Mouse (Mus musculus) frontal cortex, postnatal 14 days (tissue): ENCODE measurements around the gene Dclre1b.
"Not testable (repeated sequence)": the region's sequence is repeated elsewhere in the genome, so short reads cannot be mapped to it uniquely, and the experiment has no call there.

Experiments
- DNase-seq, 2 experiments: peaks; one replicate each; pipeline ENCODE4 v3.0.0; 2022; ENCODE audit warnings: low spot score in 2 of 2

Dclre1b gene

DNA sequence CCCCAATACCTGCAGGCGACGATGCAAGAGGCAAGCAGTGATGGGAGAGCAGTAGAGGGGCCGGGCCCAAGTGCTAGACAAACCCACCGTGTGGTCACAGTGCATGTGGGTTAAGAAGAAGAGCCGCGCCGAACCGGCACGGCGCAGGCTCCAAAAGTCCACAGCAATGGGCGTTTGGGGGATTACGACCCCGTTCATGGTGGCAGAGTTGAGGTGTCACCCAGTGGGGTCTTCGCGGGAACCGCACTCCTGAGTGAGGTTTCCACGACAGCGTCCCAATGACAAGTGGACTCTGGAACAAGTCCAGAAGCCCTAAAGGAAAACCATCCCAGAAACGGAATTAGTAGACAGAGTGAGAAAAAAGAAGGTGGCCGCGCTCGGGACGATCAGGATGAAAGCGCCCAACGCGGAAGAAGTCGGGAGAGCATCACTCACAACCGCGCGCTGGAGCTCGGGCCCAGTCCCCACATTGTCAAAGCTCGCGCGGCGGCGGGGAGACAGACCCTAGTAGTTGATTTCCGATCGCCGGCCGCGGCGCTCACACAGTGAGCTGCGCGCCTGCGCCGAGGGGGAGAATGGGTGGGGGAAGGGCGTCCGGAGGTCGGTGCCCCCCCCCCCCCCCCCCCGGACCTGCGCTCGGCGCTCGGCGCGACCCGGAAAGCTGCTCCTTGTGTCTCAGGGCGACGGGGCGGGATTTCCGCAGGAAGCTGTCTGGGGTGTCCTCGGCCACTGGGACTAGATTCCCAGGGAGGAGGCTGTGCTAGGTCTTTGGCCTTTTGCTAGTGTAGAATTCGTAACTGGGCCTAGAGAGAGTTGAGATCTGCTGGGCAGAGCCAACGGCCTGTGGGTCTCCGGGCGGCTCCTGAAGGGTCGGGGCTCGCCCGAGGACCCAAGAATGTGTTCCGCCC lies at the start of gene Dclre1b, which contains the start of the genes Ap4b1 and Gm43064:
Gene Dclre1b (minus strand): TSS at position 554 of the 908 bp plus-strand sequence.
Gene Ap4b1 (plus strand): TSS at position 630 of the 908 bp plus-strand sequence.
Gene Gm43064 (plus strand): TSS at position 683 of the 908 bp plus-strand sequence.
- peak; percentile 69 to 79 for DNase-seq

DNA sequence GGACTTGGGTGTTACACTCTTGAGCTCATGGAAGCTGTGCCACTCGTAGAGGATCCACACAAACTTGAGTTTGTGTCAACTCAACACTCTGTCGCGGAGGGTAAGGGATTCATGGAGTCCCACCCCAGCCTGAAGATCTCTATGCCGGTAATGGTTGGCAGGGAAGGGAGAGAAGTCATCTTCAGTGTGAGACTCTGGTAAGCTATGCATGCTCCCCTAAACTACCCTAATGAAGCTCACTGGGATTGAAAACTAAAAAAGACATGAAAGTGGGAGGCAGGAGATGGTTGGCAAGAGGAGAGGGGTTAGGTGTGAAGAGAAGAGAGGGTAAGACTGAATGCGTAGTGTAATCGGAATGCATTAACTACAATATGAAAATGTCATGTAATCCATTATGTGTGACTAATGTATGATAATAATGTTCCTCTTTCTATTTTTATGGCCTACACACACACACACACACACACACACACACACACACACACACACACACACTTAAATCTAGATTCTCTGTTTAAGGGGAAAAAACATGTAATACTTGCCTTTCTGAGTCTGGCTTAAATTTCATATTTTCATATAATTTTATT lies 48.8 kb upstream of the Dclre1b start:
- DNase-seq = no peak

DNA sequence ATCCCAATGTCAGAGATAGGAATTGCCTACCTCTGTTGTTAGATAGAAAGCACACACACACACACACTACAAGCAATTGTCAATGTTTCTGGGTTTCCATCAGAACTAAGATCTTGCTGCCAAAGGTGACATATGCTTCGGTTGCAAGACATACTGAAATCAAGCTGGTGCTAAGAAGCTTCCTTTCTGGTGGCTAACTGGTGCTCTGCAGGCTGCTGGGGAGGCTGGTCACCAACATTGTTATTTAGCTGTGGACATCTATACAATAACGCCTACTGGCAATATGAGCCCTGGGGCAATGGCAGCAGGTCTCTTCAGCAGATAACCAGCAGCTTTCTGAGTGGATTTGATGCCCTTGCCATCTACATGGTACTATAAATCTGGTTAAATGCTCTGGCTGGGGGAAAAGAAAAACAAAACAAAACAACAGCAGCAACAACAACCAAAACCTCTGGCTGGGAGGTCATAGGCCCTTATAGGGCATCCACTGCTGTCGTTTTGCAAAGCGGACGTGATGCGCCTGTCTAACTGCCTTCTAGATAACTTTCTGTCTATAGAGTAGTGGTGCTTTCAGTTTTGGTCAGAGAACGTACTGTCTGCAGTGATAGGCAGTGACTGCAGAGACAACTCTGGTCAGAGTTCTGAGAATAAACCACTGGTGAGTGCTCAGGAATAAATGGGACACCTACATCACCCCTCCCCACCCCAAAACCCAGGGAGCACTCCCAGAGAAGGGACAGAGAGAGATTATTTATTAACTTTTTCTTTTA lies 48.0 kb upstream of the Dclre1b start:
- DNase-seq = no peak

DNA sequence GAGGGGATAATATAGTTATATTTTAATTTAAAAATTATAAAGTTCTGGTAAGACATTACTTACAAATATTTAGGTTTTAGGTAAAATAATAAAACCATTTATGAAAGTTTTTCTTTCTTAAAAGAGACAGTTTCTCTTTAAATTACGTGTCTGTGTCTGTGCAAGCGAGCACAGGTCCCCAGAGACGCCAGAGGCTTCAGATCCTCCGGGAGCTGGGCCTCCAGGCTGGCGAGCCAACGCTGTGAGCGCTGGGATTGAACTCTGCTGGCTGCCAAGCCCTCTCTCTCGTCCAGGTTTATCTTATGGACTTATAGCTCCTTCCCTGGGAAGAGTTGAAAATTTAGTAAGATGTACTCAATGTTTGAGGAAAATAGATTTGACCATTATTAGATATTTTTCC lies 44.6 kb upstream of the Dclre1b start:
- no peak for DNase-seq

DNA sequence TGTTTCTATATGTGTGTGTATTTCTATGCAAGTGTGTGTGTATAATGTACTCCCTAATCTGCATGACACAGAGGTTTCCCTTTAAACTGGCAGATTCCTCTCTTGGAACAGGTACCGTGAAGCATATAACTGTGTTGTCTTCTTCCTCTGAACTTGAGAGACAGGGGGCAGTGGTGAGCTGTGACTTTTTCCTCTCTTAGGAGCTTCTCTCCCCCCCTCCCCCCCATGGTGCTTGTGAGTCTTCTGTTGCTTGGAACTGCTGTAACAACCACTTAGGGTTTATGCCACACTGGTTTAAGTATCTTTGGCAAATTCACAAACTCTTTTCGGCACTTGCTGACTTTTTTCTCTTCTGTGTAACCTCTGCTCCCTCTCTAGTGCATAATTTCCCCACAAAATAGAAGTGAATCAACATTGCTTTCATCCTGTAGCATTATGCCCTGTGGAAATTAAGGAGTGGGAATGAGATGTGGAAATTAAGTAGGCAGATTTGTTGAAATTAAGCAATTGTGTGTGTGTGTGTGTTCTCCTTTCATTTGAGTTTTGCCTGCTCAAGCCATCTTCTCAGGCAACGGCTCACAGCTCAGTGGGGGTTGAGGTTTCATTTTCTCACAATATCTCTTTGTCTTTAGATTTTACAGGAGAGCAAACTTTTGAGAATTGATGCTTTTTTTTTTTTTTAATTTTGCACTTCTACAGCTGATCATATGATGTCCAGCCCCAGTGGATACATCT lies 43.5 kb upstream of the Dclre1b start:
- DNase-seq = peak in 1 of 2 experiments; percentile 16

DNA sequence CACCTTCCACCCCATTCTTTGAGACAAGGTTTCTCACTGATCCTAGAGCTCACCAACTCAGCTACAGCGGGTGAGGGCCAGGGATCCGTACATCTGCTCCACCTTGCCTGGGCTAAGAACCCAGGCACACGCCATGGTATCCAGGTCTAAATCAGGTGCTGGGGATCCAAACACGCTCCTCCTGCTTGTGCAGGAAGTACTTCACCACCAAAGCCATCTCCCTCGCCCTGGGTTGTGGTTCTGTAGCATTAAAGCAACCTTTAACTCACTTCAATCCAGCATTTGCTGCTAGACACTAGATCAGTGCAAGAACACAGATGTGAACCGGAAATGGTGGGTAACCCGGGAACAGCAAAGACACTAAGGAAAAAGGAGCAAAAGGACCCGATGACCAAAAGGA lies 42.6 kb upstream of the Dclre1b start:
- DNase-seq = no peak

DNA sequence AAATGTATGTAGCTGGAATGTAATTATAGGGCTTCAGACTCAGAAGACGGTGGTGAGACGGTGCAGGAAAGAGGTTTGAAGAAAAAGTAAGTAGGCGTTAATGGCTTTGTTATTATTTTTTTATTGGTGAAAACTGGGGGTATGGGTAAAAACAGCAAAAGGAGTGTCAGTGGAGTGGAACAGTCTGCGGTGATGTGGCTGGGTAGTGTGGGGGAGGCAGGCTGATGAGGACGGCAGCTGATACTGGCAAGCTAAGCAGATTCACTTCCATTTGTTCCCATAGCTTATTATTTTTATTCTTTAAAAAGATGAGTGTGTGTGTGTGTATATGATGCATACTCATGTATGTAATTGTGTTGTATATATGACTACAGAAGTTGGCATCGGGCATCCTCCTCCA lies 42.2 kb upstream of the Dclre1b start:
- DNase-seq = no peak

DNA sequence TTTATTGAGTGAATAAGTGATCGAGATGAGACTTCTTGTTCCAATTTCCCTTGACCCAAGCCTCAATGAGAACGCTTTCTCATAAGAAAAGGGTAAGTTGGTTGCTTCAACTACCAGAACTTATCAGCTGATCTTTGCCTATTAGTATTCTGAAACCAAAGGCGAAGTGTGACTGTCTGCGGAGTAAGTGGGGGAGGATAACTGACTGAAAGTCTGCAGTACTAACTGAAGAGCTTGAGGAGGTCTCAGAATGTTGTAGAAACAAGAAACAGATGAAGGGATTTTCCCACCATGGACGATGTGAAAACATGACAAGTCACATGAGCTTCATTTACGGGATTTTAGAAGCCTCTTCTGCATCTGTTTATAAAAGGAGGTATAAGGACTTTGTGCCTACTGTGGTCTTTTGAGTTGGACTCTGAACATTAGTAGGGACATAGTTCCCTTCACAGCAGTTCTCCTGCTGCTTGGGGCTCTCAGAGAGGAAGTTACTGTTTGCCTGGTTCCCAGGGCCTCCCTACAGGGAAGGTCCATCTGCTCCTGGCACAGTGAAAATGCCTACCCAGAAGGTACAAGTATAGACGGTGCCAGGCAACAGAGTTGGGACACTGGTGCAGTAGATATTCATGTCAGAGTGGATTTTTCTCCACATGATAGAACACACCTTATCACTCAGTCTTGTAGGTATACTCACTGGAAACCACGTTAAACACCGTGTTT lies 41.6 kb upstream of the Dclre1b start:
- no peak for DNase-seq

DNA sequence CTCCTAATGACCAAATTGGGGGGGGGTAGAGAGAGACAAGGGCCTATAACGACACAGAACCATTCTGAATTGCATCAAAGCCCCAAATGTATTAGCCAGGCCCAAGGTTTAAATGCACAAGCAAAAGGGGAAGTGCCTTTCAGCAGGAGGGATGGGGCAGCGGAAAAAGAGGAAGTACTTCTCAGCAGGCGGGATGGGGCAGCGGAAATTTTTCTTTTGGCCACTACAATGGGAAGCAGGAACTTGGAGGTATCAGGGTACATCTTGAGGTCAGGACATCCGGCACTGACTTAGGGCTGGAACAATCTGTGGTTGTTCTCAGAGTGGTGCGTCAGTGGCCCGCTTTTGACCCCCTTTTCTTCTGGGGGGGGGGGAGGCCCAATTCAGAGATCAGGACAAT lies 31.7 kb upstream of the Dclre1b start:
- not testable (repeated sequence) for DNase-seq

DNA sequence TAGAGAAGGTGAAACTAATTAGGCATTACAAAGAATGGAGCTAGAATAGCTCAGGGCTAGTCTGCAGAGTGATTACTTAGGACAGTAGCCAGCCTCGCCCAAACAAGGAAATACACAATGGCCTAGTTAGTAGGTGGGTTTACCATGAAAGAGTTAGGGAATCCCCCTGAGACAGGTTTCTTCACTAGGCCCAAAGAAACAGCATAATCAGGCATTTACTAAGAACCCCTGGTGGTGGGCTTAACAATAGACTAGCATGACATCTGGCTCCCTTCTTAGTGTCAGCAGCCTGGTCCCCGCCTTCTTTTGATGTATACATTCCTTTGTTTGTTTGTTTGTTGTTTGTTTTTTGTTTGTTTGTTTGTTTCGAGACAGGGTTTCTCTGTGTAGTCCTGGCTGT lies 31.0 kb upstream of the Dclre1b start:
- DNase-seq = not testable (repeated sequence)

DNA sequence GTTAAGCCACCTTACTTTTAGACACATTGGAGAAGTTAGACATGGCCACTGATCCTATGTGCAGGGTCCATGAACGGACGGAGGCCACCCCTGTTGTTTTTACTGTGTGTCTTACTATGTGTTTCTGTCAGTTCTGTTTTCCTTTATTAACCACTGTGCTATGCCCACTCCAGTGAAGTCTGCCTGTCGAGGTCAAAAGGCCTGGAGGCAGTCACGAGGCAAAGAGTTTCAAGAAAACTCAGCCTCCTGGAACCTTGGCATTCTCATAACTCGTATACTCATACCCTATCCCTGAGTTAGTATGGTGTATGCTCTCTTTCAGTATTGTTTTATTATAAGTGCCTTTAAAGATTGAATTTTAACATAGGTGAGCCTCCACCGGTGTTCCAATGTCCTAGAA lies 30.5 kb upstream of the Dclre1b start:
- DNase-seq = no peak

DNA sequence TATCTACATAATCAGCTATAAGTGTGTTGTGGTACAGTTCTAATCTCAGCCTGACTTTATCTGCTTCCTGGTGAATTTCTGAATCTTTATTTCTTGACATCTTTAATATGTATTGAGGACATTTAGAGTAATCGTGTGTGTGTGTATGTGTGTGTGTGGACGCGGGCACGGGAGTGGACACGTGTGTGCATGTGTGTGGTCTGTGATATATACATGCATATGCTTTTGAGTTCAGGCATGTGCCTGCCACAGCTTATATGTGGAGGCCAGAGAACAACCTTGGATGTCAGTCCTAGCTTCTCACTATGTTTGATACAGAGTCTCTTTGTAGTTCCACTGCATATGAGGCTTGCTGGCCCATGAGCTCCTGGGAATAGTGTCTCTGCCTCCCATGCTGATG lies 27.2 kb upstream of the Dclre1b start:
- no peak for DNase-seq

DNA sequence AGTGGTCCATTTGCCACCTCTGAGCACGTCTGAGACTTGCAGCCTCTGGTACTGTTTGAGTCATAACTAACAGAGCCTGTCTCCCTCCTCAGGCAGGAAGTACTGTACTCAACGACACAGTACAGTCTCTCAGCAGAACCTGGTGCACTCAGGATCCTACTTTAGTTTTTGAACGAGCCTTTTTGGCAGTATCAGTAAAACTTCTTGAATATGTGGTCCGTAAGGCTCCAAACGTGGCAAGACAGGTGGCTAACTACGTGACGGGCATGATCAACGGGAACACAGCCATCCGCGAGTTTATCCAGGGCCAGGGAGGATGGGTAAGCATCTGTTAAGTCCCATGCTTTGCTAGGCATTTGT lies 26.7 kb upstream of the Dclre1b start:
- no peak for DNase-seq

DNA sequence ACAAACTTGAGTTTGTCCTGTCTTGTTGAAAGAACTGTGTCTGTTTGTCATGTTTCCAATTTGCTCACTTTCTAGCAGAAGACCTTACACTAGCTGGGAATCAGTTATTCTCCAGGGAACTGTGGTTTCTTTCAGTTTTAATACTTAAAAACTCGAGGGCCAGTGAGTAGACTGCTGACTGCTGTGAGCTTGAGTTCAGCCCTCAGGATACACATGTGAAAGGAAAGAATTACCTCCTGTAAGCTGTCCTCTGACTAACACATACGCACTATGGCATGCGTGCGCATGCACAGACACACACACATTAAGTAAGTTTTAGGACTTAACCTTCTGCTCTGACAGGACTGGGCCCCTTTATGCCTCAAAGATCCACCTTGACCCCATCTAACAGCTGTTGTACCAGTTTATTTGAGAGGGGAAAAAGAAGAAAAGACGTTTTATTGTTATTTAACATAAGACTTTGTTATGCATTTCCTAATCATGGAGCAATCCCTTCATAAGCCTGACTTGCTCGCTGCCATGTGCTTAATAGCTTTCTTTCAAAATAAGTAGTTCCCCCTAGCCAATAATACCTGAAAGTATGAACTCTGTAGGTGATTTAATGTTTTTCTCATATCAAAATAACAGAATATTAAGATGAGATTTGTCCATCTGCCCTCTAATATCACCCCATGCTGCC lies 26.2 kb upstream of the Dclre1b start:
- DNase-seq = no peak

DNA sequence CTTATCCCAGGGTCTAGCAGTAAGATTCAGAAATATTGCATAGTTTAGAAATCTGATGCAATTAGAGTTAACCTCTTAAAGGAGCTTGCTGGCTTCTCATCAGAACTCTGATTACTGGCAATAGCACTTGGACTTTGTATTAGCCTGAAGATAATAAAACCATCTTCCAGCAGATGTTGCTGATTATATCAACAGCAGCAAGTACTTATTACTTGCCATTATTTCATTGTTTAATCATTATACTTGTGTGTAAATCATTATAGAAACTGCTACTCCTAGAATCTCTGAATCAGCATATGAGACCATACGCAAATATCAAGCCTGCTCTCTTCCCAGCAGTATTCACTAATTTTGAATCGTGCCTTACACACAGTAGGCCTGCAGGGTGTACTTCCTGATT lies 24.8 kb upstream of the Dclre1b start:
- DNase-seq = no peak

DNA sequence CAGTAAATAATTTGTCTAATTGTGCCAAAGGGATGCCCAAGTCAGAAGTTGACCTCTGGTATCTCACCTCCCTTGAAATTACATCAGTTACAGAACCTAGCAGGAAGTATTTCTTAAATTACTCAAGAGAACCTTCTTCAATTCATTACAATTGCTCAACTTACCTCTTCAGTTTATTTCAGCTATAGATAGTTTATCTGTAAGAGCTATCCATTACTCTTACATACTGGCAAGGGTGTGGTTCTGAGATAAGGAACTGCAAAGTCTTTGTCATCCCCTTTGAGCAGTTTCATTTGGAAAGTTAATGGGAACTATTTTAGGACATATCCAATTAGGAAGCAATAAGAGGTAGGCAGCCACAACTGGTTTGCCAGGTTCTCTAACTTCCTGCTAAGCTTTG lies 23.2 kb upstream of the Dclre1b start, which contains the start of gene Bcl2l15:
Gene Bcl2l15 (plus strand): TSS at position 176 of the 400 bp plus-strand sequence.
- DNase-seq = no peak

DNA sequence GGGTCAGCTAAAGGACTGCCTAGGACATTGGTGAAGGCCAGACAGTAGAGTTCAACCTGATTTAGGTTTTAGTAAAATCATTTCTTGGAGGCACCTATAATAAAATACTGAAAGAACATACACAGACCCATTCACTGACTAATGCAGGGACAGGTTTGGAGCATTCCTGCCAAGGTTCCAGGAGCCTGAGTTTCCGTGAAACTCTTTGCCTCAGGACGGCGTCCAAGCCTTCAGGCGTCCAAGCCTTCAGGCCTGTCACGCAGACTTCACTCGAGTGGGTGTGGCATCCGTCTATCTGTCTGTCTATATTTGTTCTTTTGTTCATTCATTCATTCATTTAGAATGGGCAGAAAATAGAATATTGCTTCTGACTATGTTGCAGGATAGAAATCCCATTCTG lies 21.9 kb upstream of the Dclre1b start:
- no peak for DNase-seq

DNA sequence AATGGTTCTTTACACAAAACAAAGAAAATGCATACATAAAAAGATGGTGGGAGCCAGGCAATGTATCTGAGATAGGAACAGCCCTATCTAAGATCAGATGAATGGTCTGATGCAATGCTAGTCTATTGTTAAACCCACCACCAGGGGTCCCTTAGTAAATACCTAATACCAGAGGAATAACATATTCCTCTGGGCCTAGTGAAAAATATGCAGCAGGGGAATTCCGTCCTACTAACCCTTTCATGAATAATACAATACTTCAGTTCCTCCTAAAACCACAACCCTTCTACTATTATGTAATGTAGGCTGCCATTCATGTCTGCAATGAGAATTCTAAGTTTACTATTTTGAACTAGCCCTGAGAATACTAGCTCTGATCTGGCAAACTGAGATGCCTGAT lies 21.4 kb upstream of the Dclre1b start:
- DNase-seq = not testable (repeated sequence)

DNA sequence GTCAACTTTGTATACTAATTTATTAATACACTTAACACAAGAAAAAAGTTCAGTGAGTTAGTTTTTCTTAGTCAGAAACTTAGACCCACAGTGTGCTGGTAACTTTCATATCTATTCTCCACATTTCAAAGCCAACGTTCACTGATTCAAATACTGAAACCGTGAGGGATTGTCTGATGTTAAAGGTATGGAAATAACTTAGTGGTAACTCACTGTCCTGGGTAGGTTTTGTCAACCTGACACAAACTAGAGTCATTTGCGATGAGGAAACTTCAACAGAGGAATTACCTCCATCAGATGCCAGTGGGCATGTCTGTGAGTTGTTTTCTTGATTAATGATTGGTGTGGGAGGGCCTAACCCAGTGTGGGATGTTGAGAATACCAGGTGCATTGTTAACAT lies 19.8 kb upstream of the Dclre1b start:
- DNase-seq = no peak

DNA sequence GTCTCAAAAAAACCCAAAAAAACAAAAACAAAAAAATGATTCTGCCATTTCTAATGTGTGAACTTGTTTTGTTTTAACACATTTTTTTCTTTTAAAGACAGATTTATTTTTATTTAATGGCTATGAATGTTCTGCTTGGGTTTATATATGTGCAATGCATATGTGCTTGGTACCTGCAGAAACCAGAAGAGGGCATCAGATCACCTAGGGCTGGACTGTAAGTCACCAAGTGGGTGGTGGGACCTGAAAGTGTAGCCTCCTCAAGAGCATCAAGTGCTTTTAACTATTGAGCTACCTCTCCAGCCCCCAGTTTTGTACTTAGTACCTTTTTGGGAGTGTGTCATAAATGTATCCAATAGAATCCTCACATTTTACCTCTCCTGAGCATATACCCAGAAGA lies 18.3 kb upstream of the Dclre1b start:
- no peak for DNase-seq
